Mouse (Mus musculus) limb, embryonic 11.5 days (tissue): ENCODE results near the gene Tubb4b. TPM values are rescaled to one million over a fixed set of nuclear protein-coding genes. Genes with fewer than 3 reads are reported as not detected.

Experiments used
- ATAC-seq: fragments of 200-750 bp; cut with Nextera tagmentation; 2 replicates; pipeline ENCODE4 v1.8.0; 2017; ENCODE audit warnings: low read depth; ENCODE audit not compliant: insufficient number of reproducible peaks, low FRiP score, low TSS enrichment
- DNase-seq: peaks from one replicate; pipeline ENCODE4 v3.0.0-alpha.2; 2015; ENCODE audit warnings: low spot score
- H3K27ac ChIP-seq: fragments of 300-500 bp; sonication (generic); replicated peaks from 2 replicates; pipeline ENCODE4 v1.5.1; 2014; ENCODE audit warnings: low read depth, mild to moderate bottlenecking, low read length
- H3K27me3 ChIP-seq: fragments of 300-500 bp; sonication (generic); 2 replicates; pipeline ENCODE4 v1.6.1; 2014; ENCODE audit warnings: mild to moderate bottlenecking, low read length, mixed read lengths; ENCODE audit not compliant: control insufficient read depth, insufficient read depth
- H3K36me3 ChIP-seq: fragments of 300-500 bp; sonication (generic); 2 replicates; pipeline ENCODE4 v1.6.1; 2014; ENCODE audit warnings: mild to moderate bottlenecking, low read length, moderate library complexity, mixed read lengths; ENCODE audit not compliant: control insufficient read depth, insufficient read depth
- H3K4me1 ChIP-seq: fragments of 300-500 bp; sonication (generic); 2 replicates; pipeline ENCODE4 v1.6.1; 2014; ENCODE audit warnings: low read length, mixed read lengths; ENCODE audit not compliant: control insufficient read depth, insufficient read depth
- H3K4me2 ChIP-seq: fragments of 300-500 bp; sonication (generic); 2 replicates; pipeline ENCODE4 v1.6.1; 2014; ENCODE audit warnings: low read depth, mild to moderate bottlenecking, moderate library complexity; ENCODE audit not compliant: severe bottlenecking
- H3K4me3 ChIP-seq: fragments of 300-500 bp; sonication (generic); 2 replicates; pipeline ENCODE4 v1.5.1; 2014; ENCODE audit warnings: low read depth, low read length
- H3K9ac ChIP-seq: fragments of 300-500 bp; sonication (generic); 2 replicates; pipeline ENCODE4 v1.6.1; 2014; ENCODE audit warnings: mild to moderate bottlenecking, low read length
- H3K9me3 ChIP-seq: fragments of 300-500 bp; sonication (generic); 2 replicates; pipeline ENCODE4 v1.6.1; 2016; ENCODE audit warnings: low read length; ENCODE audit not compliant: control insufficient read depth
- WGBS: fragments of 180-500 bp; shearing (Covaris S2); extraction: QIAGEN DNeasy Blood & Tissue Kit; methylation state at CpG from one replicate; pipeline ENCODE4 v1.1.7; 2014; 5-methylcytosine and 5-hydroxymethylcytosine counted together
- polyA plus RNA-seq: library from polyadenylated mRNA; unstranded; fragments of >200 nt; fragmentation: Nextera tagmentation; extraction: Ambion mirVana; gene quantifications from 2 replicates; pipeline ENCODE4 v1.2.1, GENCODE M21; 2014

Tubb4b gene
- polyA plus RNA-seq: 526 and 567 TPM in 2 replicates

- H3K4me3 ChIP-seq: peak within 1 kb of the TSS; percentile 85
- under 1% methylated on average over 17 of the region's 17 CpGs for WGBS
These were observed at the start of gene Tubb4b for GRCm38 (mm10) chr2:25224492-25224765. TSS of gene Tubb4b (minus strand) at chr2:25224702.

GRCm38 (mm10) chr2:25273010-25273409 lies 48.5 kb upstream of the Tubb4b start:
- Histone ChIP-seq H3K4me1 (peaks cover 18% of the 10 kb centered on the region), H3K9ac (peak overlapping the region; percentile 83), H3K36me3 (peaks cover 21% of the 10 kb centered on the region), H3K4me3 (peak overlapping the region; percentile 95), H3K4me2 (peak overlapping the region; percentile 96), H3K27me3 (no peaks in the 10 kb centered on the region), H3K27ac (no peak overlapping the region), H3K9me3 (no peaks in the 10 kb centered on the region)
- WGBS: 32% methylated on average over 16 of the region's 16 CpGs
- ATAC-seq: no peak
- DNase-seq: no peak

More at GRCm38 (mm10) chr2:25224492-25224765, at the start of gene Tubb4b:
- DNase-seq: no peak
- peaks cover 2% of the 10 kb centered on the region; the same call in 1 of the 2 replicates for H3K36me3 ChIP-seq
- ATAC-seq: no peak
- peak within 1 kb of the TSS; percentile 96 for H3K27ac ChIP-seq
- H3K9ac ChIP-seq: peak within 1 kb of the TSS; percentile 82
- H3K4me2 ChIP-seq: peak within 1 kb of the TSS; percentile 93
- H3K4me1 ChIP-seq: peaks cover 8% of the 10 kb centered on the region
- no peaks in the 10 kb centered on the region for H3K9me3 ChIP-seq
- H3K27me3 ChIP-seq: no peaks in the 10 kb centered on the region

GRCm38 (mm10) chr2:25272515-25272914 lies 48.0 kb upstream of the Tubb4b start:
- H3K4me2 ChIP-seq: peak overlapping the region; percentile 96
- ATAC-seq: peak; percentile 75
- under 1% methylated on average over 29 of the region's 29 CpGs for WGBS

GRCm38 (mm10) chr2:25271827-25272511 lies 47.5 kb upstream of the Tubb4b start, which contains the start of the genes Ssna1 and Anapc2:
TSS of gene Ssna1 (minus strand) at chr2:25272438.
TSS of gene Anapc2 (plus strand) at chr2:25272478.
- peak within 1 kb of the TSS; percentile 83 for H3K9ac ChIP-seq
- peak; percentile 100 for DNase-seq
- WGBS: under 1% methylated on average over 55 of the region's 55 CpGs
- H3K4me2 ChIP-seq: peak within 1 kb of the TSS; percentile 96
- peaks cover 18% of the 10 kb centered on the region for H3K4me1 ChIP-seq
- ATAC-seq: peak; percentile 93
- H3K27ac ChIP-seq: no peak within 1 kb of the TSS; the same call in 1 of the 2 replicates
- H3K9me3 ChIP-seq: no peaks in the 10 kb centered on the region
- no peaks in the 10 kb centered on the region for H3K27me3 ChIP-seq
- peaks cover 18% of the 10 kb centered on the region for H3K36me3 ChIP-seq
- peak within 1 kb of the TSS; percentile 95 for H3K4me3 ChIP-seq

More at GRCm38 (mm10) chr2:25272515-25272914, 48.0 kb upstream of the Tubb4b start:
- no peak for DNase-seq
- Histone ChIP-seq H3K9ac (peak overlapping the region; percentile 83), H3K36me3 (peaks cover 18% of the 10 kb centered on the region), H3K9me3 (no peaks in the 10 kb centered on the region), H3K27me3 (no peaks in the 10 kb centered on the region), H3K4me1 (peaks cover 18% of the 10 kb centered on the region), H3K27ac (no peak overlapping the region), H3K4me3 (peak overlapping the region; percentile 95)

- Histone ChIP-seq H3K27ac (no peak overlapping the region), H3K4me3 (no peak overlapping the region)
- no peak for DNase-seq
These were observed 43.3 kb upstream of the Tubb4b start for GRCm38 (mm10) chr2:25267746-25268309.

GRCm38 (mm10) chr2:25267241-25267640 lies 42.7 kb upstream of the Tubb4b start:
- no peak overlapping the region for H3K4me3 ChIP-seq
- ATAC-seq (no peak), DNase-seq (no peak)
- peaks cover 19% of the 10 kb centered on the region for H3K27me3 ChIP-seq
- no peaks in the 10 kb centered on the region for H3K9me3 ChIP-seq
- peaks cover 18% of the 10 kb centered on the region for H3K4me1 ChIP-seq
- H3K36me3 ChIP-seq: peaks cover 2% of the 10 kb centered on the region; the same call in 1 of the 2 replicates
- no peak overlapping the region for H3K4me2 ChIP-seq
- H3K9ac ChIP-seq: no peak overlapping the region
- H3K27ac ChIP-seq: no peak overlapping the region

More at GRCm38 (mm10) chr2:25267746-25268309, 43.3 kb upstream of the Tubb4b start:
- ATAC-seq: no peak
- 79% methylated on average over 4 of the region's 4 CpGs for WGBS
- Histone ChIP-seq H3K36me3 (peaks cover 2% of the 10 kb centered on the region; the same call in 1 of the 2 replicates), H3K4me2 (no peak overlapping the region), H3K9me3 (no peaks in the 10 kb centered on the region), H3K4me1 (peaks cover 18% of the 10 kb centered on the region), H3K9ac (no peak overlapping the region), H3K27me3 (peaks cover 19% of the 10 kb centered on the region)

- H3K27me3 ChIP-seq: peaks cover 19% of the 10 kb centered on the region
- WGBS: 64% methylated on average over 2 of the region's 2 CpGs
- no peak overlapping the region for H3K4me2 ChIP-seq
- no peaks in the 10 kb centered on the region for H3K9me3 ChIP-seq
- H3K27ac ChIP-seq: no peak overlapping the region
- peaks cover 18% of the 10 kb centered on the region for H3K4me1 ChIP-seq
- no peak for ATAC-seq
- no peak for DNase-seq
- no peak overlapping the region for H3K9ac ChIP-seq
- H3K4me3 ChIP-seq: no peak overlapping the region
- peaks cover 2% of the 10 kb centered on the region; the same call in 1 of the 2 replicates for H3K36me3 ChIP-seq
These were observed 42.2 kb upstream of the Tubb4b start for GRCm38 (mm10) chr2:25266720-25267119.

- H3K4me1 ChIP-seq: peaks cover 13% of the 10 kb centered on the region
- no peak overlapping the region for H3K4me3 ChIP-seq
These were observed 41.6 kb upstream of the Tubb4b start for GRCm38 (mm10) chr2:25265897-25266656.

More at GRCm38 (mm10) chr2:25265897-25266656, 41.6 kb upstream of the Tubb4b start:
- Histone ChIP-seq H3K9ac (0 out of 2 replicates have a peak overlapping the region, but pooled peaks have one; percentile 22), H3K27me3 (peaks cover 19% of the 10 kb centered on the region), H3K27ac (no peak overlapping the region), H3K9me3 (no peaks in the 10 kb centered on the region), H3K4me2 (no peak overlapping the region; the same call in 1 of the 2 replicates), H3K36me3 (peaks cover 2% of the 10 kb centered on the region; the same call in 1 of the 2 replicates)
- ATAC-seq (no peak), DNase-seq (no peak)
- 65% methylated on average over 6 of the region's 6 CpGs for WGBS
